Mouse (Mus musculus) kidney, postnatal 4 days (tissue): ENCODE data around the gene Ap2a2.
A peak's percentile ranks its signal among the peaks of the same experiment; 100 is the strongest.
"Not testable (repeated sequence)": the region's sequence is repeated elsewhere in the genome, so short reads cannot be mapped to it uniquely, and the experiment has no call there.

Experiments used
- DNase-seq, 2 experiments: peaks; one replicate each; pipeline ENCODE4 v3.0.0; 2021; ENCODE audit warnings: mixed read lengths in 2 of 2

Ap2a2 gene

GRCm38 (mm10) chr7:141560471-141560870 lies 1.5 kb upstream of the Ap2a2 start:
- DNase-seq: no peak

GRCm38 (mm10) chr7:141562421-141562851 lies 463 bp downstream of the Ap2a2 start:
- DNase-seq: no peak

GRCm38 (mm10) chr7:141562852-141563427 lies 967 bp downstream of the Ap2a2 start:
- DNase-seq: peak; percentile 63 to 71

DNA sequence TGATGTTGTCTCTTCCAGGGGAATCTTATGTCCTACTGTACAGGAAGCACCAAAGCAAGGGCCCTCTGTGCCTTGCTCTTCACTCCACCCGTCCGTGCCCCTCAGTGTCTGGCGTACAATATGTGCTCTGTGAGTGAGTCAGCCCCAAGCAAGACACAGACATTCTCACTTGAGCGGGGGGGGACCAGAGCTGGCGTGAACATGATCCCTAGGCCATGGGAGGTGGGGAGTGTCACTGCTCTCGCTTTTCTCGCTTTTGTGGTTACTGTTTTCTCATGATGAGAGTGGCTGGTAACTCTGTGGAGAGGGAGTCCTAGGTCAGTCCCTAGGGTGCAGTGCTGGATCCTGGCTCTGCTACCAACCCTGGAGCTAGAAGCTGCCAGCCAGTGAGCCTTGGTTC lies 2.6 kb downstream of the Ap2a2 start:
- DNase-seq: no peak

- no peak for DNase-seq
These were observed 4.6 kb downstream of the Ap2a2 start for GRCm38 (mm10) chr7:141566587-141566986.

- DNase-seq: no peak
These were observed 7.4 kb downstream of the Ap2a2 start for GRCm38 (mm10) chr7:141569283-141569803.

DNA sequence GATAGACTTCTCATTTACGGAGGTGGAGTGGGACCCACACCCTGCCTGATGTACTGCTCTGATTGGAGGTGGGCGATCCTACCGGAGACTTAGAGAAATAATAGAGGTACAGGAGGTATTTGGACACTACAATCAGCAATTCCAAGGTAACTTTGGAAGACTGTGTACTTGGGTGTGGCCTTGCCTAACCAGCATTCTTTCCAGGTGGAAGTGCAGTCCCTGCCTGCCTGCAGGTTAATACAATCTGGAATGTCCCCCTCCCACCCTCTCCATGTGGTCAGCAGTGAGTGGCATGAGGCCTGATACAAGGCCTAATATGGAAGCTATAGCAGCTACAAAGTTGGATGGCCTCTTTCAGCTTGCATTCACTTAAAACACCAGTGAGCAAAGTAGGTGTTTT lies 7.9 kb downstream of the Ap2a2 start:
- no peak for DNase-seq

DNA sequence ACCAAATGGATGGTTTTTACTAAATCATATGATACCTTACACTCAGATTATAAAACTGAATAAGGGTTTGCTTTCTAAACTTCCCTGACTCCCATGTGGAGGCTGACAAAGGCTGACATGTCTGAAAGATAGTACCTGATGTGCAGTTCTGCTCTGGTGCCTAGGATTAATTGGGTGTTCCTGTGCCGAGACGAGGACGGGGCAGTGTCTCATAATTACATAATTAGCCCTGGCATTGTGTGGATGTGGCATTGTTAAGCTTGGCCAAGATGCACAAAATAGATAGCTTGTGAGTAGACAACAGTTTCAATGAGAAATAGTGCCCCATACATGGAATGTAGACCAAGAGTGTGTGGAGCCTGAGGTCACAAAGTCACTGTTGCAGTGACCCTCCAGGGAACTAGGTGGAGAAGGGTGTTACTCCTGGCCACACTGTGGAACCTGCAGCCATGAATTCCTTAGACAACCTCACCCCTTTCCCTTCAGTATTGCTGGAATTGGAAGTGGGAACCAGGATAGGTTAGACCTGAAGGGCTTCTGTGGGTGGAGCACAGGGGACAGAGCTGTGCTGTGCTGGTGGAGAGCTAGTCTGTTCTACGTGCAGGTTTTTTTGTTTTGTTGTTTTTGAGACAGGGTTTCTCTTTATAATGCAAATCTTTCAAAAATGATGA lies 8.8 kb downstream of the Ap2a2 start:
- no peak for DNase-seq

GRCm38 (mm10) chr7:141574041-141574440 lies 12.1 kb downstream of the Ap2a2 start:
- no peak for DNase-seq

DNA sequence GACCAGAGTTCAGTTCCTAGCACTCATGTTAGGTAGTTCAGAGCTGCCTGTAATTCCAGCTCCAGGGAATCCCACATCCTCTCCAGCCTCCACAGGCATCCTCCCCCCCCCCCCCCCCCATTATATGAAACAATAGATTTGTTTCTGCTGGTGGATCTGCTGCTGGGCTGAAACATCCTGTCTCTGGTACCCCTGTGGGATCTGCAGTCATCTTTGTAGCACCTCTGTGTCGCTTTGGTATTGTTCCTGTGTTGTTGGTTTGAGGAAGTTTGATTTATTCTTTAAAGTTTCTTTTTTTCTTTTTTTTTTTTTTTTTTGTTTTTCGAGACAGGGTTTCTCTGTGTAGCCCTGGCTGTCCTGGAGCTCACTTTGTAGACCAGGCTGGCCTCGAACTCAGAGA lies 13.5 kb downstream of the Ap2a2 start:
- DNase-seq: no peak

DNA sequence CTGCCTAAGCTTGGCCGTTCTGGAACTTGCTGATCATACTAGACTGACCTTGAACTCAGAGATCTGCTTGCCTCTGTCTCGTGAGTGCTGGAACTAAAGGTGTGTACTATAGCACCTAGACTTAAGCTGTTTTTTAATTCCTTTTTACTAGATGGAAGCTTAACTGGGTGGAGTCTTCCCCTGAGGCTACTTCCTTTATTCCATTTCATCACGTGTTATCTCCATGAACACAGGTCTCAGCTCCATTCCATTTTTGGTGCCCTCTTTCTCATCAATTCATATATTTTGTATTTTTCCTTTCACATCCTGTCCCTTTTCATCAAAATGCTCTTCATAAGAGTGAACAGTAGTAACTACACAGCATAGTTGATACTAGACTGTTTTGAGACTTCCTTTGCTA lies 15.8 kb downstream of the Ap2a2 start:
- no peak for DNase-seq

GRCm38 (mm10) chr7:141578511-141578910 lies 16.5 kb downstream of the Ap2a2 start:
- no peak for DNase-seq

DNA sequence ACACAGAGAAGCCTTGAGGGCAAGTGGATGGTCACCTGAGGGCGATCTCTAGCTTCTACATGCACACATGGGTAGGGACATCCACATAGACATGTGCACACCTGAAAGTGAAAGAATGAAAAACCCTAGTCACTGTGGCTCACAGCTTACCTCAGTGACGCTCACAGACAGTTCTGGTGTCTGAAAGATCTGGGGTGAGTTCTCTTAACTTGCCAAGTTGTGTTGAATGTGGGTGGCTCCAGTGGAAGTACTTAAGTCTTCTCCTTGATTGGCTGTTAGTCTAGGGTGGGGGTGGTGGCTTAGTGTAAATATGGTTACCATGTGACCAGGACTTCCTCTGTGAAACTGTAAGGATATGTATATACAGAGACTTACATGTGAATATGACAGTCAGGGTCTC lies 17.0 kb downstream of the Ap2a2 start:
- DNase-seq: no peak

DNA sequence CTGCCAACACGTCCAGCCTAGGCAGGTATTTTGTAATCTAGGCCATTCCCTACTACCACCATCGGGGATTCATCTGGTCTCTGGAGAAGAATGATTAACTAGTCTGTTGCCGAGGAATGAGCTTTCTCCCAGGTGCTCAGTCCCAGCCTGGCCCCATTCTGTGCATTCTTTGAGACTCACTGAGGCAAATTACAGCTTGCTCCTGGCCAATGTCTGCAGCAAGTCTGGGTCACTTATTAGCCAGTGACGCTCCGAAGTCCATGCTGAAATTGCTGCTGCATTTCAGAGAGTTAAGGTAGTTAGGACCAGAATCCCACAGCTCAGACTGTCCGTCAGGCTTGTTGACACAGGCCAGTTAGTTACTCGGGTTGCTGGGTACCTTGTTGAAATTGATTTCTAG lies 19.4 kb downstream of the Ap2a2 start:
- DNase-seq: peak; percentile 63 to 76

- DNase-seq: no peak
These were observed 22.3 kb downstream of the Ap2a2 start for GRCm38 (mm10) chr7:141584048-141584841.

- no peak for DNase-seq
These were observed 23.3 kb downstream of the Ap2a2 start for GRCm38 (mm10) chr7:141585288-141585687.

- no peak for DNase-seq
These were observed 23.9 kb downstream of the Ap2a2 start for GRCm38 (mm10) chr7:141585881-141586280.

GRCm38 (mm10) chr7:141588890-141589289 lies 26.9 kb downstream of the Ap2a2 start:
- no peak for DNase-seq

GRCm38 (mm10) chr7:141590249-141590648 lies 28.3 kb downstream of the Ap2a2 start:
- not testable (repeated sequence) for DNase-seq

DNA sequence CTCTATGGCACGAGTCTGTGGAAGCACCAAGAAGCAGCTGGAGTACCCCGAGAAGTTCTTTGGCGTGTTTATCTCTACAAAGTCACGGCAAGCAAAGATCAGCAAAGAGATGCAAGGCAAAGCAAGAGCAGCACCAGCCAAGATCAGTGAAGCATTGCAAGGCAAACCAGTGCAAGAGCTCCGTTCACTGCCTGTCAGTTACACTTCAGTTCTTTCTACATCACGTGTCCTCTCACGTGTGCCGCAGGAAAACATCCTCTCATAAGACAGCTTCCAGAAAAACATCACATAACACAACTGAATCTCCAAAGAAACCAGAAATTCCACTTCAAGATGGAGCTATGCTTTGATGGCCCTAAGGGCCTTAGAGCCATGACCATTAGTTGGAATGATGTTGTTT lies 29.0 kb downstream of the Ap2a2 start:
- no peak for DNase-seq

GRCm38 (mm10) chr7:141592096-141592495 lies 30.1 kb downstream of the Ap2a2 start:
- DNase-seq: no peak

GRCm38 (mm10) chr7:141593056-141593455 lies 31.1 kb downstream of the Ap2a2 start:
- DNase-seq: no peak

DNA sequence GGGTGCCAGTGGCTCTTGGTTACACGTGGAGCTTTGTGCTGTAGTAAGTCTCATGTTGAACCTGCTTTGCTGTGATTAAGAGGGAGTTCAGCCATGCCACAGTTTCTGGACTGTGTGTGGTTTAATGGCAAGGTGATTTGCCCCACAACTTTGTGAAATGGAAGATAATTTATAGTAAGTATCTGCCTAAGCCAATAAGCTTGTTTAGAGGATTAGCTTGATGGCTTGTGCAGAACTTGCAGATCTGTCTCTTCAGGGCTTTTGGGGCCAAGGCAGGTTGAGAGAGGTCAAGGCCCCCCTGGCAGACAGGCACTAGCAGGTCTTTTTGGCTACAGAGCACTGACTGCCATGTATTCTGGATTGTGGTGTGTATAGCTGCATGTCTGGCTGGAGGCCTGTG lies 35.0 kb downstream of the Ap2a2 start:
- DNase-seq: no peak

- DNase-seq: no peak
These were observed 35.6 kb downstream of the Ap2a2 start for GRCm38 (mm10) chr7:141597563-141597962.
